Mouse (Mus musculus) ovary, adult 18-20 months (tissue): ENCODE results near the gene Dnhd1.
A peak's percentile ranks its signal among the peaks of the same experiment; 100 is the strongest.
"Not testable (repeated sequence)": the region's sequence is repeated elsewhere in the genome, so short reads cannot be mapped to it uniquely, and the experiment has no call there.

ENCODE experiments used
- DNase-seq: peaks from one replicate; pipeline ENCODE4 v3.0.0; 2022; ENCODE audit warnings: low spot score, mixed read lengths

Gene Dnhd1

DNA sequence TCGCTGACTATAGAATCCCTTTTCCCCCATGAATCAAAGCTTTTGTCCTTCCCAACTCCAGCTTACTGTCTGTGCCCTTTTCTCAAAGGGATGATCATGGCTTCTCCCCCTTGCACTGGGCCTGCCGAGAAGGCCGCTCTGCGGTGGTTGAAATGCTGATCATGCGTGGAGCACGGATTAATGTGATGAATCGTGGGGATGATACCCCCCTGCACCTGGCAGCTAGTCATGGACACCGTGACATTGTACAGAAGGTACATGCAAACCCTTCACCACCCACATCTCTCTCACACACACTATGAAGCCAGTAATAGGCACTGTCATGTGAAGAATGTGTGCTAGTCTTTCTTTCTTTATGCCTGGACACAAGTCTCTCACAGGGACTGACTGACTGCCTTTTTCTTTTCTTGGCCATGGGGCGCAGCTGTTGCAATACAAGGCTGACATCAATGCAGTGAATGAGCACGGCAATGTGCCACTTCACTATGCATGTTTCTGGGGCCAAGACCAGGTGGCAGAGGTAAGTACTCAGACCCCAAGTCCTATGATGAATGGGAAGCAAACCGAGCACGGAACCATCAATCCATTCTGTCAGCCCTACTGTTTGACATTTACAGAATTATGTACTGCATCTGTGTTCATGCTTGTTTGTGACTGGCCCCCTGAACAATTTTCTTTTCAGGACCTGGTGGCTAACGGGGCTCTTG is 89.6 kb downstream of the Dnhd1 start:
- no peak for DNase-seq

GRCm38 (mm10) chr7:105740851-105741250 is 90.2 kb downstream of the Dnhd1 start:
- no peak for DNase-seq

GRCm38 (mm10) chr7:105741978-105742377 is 91.4 kb downstream of the Dnhd1 start:
- DNase-seq: no peak

GRCm38 (mm10) chr7:105742539-105743215 is 92.0 kb downstream of the Dnhd1 start:
- not testable (repeated sequence) for DNase-seq

DNA sequence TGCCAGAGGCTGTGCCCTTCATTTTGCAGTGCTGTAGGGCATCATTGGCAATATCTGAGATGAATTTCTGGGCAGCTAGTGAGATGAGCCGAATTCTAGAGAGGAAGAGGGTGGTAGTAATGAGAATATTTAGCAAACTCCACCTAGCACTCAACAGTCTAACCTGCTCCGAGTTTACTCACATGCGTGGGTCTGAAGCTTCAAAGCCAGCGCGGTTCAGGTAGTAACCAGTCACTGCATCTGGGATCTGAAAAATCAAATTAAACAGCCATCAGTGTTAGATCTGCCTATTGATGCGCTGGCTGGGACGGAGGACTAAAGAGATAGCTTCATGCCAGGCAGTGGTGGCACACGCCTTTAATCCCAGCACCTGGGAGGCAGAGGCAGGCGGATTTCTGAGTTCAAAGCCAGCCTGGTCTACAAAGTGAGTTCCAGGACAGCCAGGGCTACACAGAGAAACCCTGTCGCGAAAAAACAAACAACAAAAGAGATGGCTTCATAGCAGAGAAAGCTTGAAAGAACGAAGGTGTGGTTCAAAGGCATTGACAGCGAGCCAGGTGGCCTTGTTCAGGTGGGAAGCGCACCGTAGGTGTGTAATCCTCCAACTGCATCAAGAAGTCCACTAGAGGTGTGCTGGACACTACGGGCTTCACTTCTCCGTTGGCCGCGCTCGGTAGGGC is 92.8 kb downstream of the Dnhd1 start:
- not testable (repeated sequence) for DNase-seq

- DNase-seq: peak; percentile 73
Measured at GRCm38 (mm10) chr7:105743926-105744590, 93.4 kb downstream of the Dnhd1 start, which contains the start of gene Taf10. Taf10 (minus strand) TSS chr7:105744361.

- DNase-seq: no peak
Measured at GRCm38 (mm10) chr7:105747776-105748175, 97.1 kb downstream of the Dnhd1 start.

GRCm38 (mm10) chr7:105751491-105752433 is 101.1 kb downstream of the Dnhd1 start, which contains the start of gene Tpp1:
Tpp1 (minus strand) TSS chr7:105752235.
- DNase-seq: peak; percentile 87

DNA sequence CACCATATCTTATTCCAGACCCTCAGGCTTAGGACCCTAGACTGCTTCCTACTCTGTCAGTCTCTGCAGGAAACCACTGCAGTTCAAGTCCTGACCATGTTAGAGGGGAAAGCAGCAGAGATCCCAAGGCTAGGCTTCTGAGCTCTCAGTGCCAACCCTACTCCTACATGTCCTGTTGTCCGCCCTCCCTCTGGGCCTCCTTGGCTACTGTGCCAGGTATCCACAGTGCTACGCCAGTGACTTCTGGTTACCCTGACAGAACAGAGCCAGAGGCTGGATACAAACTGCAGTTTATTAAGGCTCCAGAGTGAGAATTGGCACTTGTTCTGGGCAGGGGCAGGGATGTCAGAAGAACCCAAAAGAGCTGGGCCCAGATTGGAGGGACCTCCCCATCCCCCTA is 102.1 kb downstream of the Dnhd1 start:
- DNase-seq: no peak

- DNase-seq: no peak
Measured at GRCm38 (mm10) chr7:105753281-105753680, 102.7 kb downstream of the Dnhd1 start.

DNA sequence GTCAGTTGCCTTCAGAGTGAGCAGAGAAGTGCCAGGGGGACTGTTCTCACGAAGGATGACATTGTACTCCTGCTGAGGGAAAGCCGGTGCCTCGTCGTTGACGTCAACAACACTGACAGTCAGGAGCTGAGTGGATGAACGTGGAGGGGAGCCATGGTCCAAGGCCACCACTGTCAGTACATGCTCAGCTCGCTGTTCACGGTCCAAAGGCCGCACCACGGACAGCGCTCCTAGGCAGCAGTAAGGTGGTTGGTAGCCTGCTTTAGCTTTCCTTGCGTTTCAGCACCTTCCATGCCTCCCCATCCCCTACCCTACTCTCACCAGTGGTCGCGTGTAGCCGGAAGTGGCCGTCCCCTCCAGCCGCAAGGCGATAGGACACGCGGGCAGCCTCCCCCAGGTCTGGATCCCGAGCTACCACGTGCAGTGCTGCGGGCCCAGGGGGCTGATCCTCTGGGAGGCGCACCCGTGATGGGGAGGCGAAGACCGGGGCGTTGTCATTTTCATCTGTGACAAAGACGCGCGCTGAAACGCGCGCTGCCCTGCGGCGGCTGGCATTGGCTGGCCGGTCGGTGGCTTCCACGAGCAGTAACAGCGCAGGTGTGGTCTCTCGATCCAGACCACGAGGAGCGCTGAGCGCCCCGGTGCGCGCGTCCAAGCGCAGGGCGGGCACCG is 111.3 kb downstream of the Dnhd1 start:
- no peak for DNase-seq

DNA sequence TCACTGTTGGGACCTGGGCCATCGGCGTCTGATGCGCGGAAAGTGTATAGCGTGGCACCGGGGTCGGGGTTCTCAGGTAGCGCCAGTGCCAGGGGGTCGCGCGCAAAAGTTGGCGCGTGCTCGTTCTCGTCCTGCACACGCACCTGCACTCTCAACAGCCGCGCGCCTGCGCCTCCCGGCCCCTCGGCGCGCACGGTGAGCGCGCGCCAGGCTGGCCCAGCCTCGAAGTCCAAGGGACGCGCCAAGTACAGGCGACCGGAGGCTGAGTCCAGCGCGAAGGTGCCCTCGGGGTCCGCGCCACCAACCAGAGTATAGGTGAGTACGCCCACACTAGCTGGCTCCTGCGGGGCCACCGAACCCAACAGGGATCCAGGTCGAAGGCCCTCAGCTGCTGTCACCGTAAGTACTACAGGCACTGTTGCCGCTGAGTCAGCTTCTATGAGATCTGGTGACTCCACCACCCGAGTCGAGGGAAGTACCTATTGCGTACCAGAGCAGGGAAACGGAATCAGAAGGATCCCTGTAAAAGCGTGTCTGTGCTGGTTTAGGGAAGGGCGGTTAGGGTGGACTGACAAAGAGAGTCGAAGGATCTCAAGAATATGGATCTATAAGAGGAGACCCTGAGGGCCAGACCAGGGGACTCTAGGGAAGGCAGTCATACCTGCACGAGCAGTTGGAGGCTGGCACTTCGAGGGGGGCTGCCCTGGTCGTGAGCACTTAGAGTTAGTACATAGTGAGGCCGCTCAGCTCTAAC is 112.1 kb downstream of the Dnhd1 start:
- no peak for DNase-seq

DNA sequence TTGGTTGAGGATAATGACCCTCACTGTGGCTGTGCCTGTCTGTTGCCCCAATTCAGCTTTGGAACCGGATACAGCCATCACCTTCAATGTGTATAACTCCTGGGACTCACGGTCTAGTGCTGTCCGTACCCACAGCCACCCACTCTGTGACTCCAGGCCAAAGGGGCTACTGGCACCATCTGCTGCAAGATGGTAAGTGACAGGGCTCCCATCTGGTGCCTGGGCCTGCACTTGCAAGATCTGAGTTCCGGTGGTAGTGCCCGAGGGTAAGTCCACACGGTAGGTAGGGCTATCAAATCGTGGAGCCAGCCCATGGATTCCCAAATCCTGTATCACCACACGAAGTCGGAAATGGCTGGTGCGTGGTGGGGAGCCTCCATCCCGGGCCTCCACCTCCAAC is 113.7 kb downstream of the Dnhd1 start:
- DNase-seq: no peak

DNA sequence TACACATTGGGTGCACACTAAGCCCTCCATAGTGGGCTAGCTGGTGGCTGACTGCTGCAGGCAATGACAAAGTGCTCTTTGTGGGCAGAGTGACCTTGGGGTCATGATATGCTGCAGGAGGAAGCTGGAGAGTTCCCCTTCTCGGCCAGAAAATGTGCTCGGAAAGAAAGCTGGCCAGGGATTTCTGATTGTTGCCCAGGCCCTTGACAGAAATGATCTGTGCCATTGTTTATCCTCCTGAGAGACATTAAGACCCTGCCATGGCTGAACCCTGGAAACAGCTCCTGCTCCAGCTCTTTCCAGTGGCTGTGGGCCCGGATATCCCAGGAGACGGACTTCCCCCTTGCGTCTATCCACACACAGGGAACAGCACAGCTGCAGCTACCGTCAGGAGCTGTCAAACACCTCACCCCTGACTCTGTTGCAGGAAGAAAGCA is 117.1 kb downstream of the Dnhd1 start:
- no peak for DNase-seq

- DNase-seq: no peak
Measured at GRCm38 (mm10) chr7:105769959-105770358, 119.3 kb downstream of the Dnhd1 start.
